Mouse (Mus musculus) heart, adult 11 months (tissue): ENCODE results near the gene 6030458C11Rik.

ENCODE experiments used
- DNase-seq: peaks from one replicate; pipeline ENCODE4 v3.0.0; 2022

Gene 6030458C11Rik

GRCm38 (mm10) chr15:12817592-12817991 lies 6.9 kb downstream of the 6030458C11Rik start:
- DNase-seq = no peak

DNA sequence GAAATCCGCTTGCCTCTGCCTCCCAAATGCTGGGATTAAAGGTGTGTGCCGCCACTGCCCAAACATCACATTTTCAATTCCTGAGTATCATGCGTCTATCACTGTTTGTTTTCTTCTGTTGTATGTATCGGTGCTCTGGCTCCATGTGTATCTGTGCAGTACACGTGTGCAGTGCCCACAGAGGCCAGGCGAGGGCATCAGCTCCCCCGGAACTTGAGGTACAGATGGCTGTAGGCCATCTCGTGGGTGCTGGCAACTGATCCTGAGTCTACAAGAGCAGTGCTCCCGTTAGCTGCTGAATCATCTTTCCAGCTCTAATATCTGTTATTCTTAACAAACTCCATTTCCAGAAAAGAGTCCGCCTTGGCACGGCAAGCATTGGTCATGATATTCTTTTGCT lies 11.8 kb downstream of the 6030458C11Rik start:
- peak; percentile 54 for DNase-seq

DNA sequence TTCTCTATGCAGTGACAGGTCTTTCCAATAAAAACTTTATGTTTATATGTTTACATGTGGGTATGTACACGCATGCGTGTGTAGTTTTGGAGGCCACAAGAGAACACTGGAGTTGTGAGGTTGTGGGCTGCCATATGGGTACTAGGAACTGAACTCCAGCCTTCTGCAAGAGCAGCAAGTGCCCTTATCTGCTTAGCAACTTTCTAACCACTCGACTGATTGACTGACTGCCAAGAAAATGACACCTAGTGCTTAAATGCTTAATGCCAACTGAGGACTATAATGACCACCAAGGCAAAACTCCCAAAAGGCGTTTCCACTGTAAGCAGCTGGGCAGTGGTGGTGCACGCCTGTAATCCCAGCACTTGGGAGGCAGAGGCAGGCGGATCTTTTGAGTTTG lies 15.1 kb downstream of the 6030458C11Rik start:
- DNase-seq = no peak

DNA sequence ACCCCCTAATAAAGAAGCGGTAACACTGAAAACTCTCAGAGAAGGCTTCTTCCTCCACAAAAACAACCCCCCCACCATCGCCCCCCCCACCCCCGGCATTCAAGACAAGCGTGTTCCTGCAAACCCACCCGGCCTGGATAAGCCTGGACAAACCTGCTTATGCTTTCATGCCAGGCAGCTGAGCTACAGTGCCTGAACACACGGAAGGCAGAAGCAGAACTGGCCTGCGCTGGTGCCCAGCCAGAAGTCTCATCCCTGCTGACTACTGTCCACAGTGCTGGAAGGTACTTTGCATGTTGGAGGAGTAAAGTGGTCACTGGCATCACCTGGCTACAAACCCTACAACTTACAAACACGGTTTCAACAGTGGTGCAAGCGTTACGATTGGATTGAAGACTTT lies 17.4 kb downstream of the 6030458C11Rik start:
- peak; percentile 55 for DNase-seq

GRCm38 (mm10) chr15:12805071-12805470 lies 19.4 kb downstream of the 6030458C11Rik start:
- no peak for DNase-seq

DNA sequence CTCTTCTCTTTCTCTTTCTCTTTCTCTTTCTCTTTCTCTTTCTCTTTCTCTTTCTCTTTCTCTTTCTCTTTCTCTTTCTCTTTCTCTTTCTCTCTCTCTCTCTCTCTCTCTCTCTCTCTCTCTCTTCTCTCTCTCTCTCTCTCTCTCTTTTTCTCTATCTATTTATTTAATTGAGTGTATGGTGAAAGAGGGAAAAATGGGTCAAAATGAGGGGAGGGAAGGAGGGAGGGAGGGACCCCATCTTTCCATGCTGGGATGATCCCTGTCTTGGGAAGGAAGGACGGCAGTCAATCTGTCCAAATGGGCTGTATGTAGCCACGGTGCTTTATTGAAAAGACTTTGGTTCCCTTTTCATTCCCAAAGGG lies 23.3 kb downstream of the 6030458C11Rik start:
- DNase-seq = peak; percentile 19

DNA sequence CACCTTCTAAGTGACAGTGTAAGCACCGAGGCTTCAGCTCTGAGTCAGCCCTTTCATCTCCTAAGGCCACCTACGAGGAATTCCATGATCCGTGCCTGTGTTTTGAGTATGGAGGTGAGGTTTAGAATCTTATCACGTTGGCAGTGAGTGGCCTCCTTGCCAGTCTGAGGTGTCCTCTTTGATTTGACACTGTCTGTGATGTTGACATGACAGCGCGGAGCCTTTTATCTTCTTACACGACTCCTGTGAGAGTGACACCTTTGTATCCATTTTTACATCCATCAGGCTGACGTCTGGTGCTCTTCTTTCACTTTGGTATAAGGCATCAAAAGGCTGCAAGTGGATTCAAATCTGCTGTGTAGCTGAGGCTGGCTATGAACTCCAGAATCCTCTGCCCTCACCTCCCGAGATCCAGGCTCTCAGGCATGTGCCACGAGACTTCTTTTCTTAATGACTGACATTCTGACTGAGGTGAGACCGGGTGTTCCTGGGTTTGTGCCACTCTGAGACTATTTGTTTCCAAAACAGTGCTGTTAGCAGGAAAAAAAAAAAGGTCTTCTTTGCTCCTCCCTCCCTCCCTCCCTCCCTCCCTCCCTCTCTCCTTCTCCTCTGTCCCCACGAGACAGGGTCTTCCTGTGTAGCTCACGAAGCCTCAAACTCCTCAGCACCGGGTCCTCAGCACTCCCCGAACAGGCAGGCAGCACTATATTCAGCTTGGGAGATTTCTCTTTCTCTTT lies 23.9 kb downstream of the 6030458C11Rik start:
- peak; percentile 59 for DNase-seq

- DNase-seq = no peak
Measured at GRCm38 (mm10) chr15:12798043-12798442, 26.4 kb downstream of the 6030458C11Rik start.

- no peak for DNase-seq
Measured at GRCm38 (mm10) chr15:12795909-12796470, 28.5 kb downstream of the 6030458C11Rik start.

DNA sequence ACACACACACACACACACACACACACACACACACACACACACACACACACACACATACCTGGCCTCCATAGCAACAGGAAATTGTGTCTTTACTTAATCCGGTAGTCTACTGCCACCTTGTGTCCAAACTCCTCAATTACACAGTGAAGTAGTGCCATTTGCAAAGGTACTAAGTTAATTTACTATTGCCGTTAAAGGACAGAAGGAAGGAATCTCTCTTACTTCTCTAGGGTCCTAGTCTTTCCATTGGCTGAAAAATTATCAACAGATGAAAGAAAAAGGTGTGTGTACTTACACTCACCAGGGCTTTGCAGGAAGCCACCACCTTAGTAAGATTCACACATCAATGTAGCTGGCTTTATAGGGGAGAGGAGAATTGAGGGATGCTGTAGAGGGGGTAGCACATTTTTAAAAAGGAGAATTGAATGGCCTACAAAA lies 29.0 kb downstream of the 6030458C11Rik start:
- no peak for DNase-seq

GRCm38 (mm10) chr15:12794311-12794710 lies 30.1 kb downstream of the 6030458C11Rik start:
- DNase-seq = no peak

- no peak for DNase-seq
Measured at GRCm38 (mm10) chr15:12789406-12789867, 35.0 kb downstream of the 6030458C11Rik start.

DNA sequence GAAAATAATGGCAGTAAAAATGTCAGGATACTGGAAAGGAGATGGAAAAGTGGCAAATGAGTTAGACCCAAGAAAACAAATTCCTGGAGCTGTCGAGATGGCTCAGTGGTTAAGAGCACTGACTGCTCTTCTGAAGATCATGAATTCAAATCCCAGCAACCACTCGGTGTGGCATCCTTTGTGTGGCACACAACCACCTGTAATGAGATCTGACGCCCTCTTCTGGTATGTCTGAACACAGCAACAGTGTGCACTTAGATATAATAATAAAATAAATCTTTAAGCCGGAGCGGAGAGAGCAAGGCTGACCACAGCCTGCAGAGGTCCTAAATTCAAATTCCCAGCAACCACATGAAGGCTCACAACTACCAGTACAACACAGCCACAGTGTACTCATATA lies 35.9 kb downstream of the 6030458C11Rik start:
- DNase-seq = no peak

- no peak for DNase-seq
Measured at GRCm38 (mm10) chr15:12781729-12782326, 42.6 kb downstream of the 6030458C11Rik start.

- no peak for DNase-seq
Measured at GRCm38 (mm10) chr15:12781296-12781695, 43.2 kb downstream of the 6030458C11Rik start.

- DNase-seq = no peak
Measured at GRCm38 (mm10) chr15:12774149-12774753, 50.2 kb downstream of the 6030458C11Rik start.

DNA sequence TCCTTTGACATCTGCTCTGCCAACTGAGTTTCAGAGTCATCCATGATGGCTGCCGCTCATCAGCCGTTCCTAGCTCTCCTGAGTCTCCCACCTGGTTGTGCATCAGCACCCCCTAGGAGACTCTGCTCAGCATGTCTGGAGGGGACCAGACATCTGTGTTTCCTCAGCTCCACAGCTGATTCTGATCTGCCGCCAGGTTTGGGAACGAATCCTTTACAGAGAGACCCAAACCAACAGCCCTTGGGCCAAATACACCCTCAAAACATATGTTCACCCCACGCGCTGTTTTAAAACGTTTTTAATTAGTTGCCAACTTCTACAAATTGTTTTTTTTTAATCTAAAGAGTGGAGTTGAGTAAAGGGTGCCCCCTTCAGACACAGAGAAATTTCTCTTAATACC lies 53.5 kb downstream of the 6030458C11Rik start:
- DNase-seq = no peak

- DNase-seq = no peak
Measured at GRCm38 (mm10) chr15:12766848-12767247, 57.6 kb downstream of the 6030458C11Rik start.

DNA sequence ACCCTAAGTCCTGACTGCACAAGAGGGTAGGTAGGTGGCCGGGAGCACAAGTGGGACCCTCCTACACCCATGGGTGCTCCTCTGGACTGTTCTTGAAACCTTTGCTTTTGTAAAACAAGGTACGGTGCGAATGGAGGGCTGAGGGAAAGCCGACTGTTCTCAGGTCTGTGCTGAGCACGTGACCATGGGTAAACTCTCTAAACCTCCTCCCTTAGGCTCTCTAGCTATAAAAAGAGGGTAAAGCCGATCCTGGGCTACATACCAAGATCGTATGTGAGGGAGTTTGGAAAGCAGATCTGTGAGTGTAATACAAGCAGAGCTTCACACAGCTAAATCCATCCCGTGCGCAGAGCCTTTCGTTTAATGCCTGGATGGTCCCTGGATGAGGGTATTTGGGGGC lies 61.3 kb downstream of the 6030458C11Rik start:
- no peak for DNase-seq

GRCm38 (mm10) chr15:12762258-12762913 lies 62.1 kb downstream of the 6030458C11Rik start:
- no peak for DNase-seq

- peak; percentile 86 for DNase-seq
Measured at GRCm38 (mm10) chr15:12760747-12761146, 63.7 kb downstream of the 6030458C11Rik start.

GRCm38 (mm10) chr15:12758461-12758860 lies 66.0 kb downstream of the 6030458C11Rik start:
- peak; percentile 97 for DNase-seq
